Mouse (Mus musculus) testis, adult 2 months (tissue): ENCODE measurements at regions not wholly inside any gene's neighbourhood (a gene's known extent, or its start where the extent isn't known, plus 50 kb on each side); places are given as distances from the start of the nearest gene placed in this dataset.

Experiments used
- CTCF ChIP-seq: fragments of 200-500 bp; IDR thresholded peaks from 2 replicates; pipeline ENCODE4 v1.5.1; 2012; ENCODE audit warnings: low read depth, mild to moderate bottlenecking, inconsistent platforms, low read length, moderate library complexity; ENCODE audit not compliant: control insufficient read depth, insufficient read depth, insufficient replicate concordance
- POLR2A ChIP-seq: fragments of 200-500 bp; IDR thresholded peaks from 2 replicates; pipeline ENCODE4 v1.6.1; 2012; ENCODE audit warnings: low read depth, mild to moderate bottlenecking, inconsistent platforms, low read length, moderate library complexity; ENCODE audit not compliant: control insufficient read depth

- TF ChIP-seq CTCF = peak; percentile 68; the same call in 1 of the 2 replicates
- TF ChIP-seq POLR2A = no peak
Observed at GRCm38 (mm10) chr7:34558615-34559343, 97.8 kb downstream of the Kctd15 start.
